Mouse (Mus musculus) megakaryocyte, embryonic 14.5 days (primary cell): ENCODE data around the gene Gtf2h2. TPM values are rescaled to one million over a fixed set of nuclear protein-coding genes. Genes with fewer than 3 reads are reported as not detected.

ENCODE experiments used
- H3K27me3 ChIP-seq: replicated peaks from 2 replicates; pipeline ENCODE3; 2012; ENCODE audit warnings: inconsistent platforms
- H3K36me3 ChIP-seq: replicated peaks from 2 replicates; pipeline ENCODE3; 2012; ENCODE audit warnings: low read length, inconsistent platforms, mixed read lengths
- H3K4me1 ChIP-seq: 2 replicates; pipeline ENCODE4 v1.6.1; 2012; ENCODE audit warnings: inconsistent platforms
- H3K4me3 ChIP-seq: replicated peaks from 2 replicates; pipeline ENCODE3; 2012; ENCODE audit warnings: moderate library complexity, mild to moderate bottlenecking, inconsistent platforms
- H3K9me3 ChIP-seq: 2 replicates; pipeline ENCODE4 v1.6.1; 2012; ENCODE audit warnings: inconsistent platforms
- FLI1 ChIP-seq: IDR thresholded peaks from 2 replicates; pipeline ENCODE4 v1.6.1; 2012; ENCODE audit warnings: low read length, inconsistent platforms, mixed read lengths
- GATA1 ChIP-seq: IDR thresholded peaks from 3 replicates; pipeline ENCODE4 v1.6.1; 2012; ENCODE audit warnings: mixed read lengths, low read length, inconsistent platforms, borderline replicate concordance
- polyA plus RNA-seq: library from polyadenylated mRNA; stranded (reverse); fragments of >175 nt; gene quantifications from 2 replicates; pipeline ENCODE4 v1.2.3, GENCODE M21; 2012; ENCODE audit warnings: low replicate concordance; ENCODE audit not compliant: insufficient read depth

The Gtf2h2 gene
- 5.8 and 10.0 TPM in 2 replicates for polyA plus RNA-seq

GRCm38 (mm10) chr13:100492061-100492787 is at the start of gene Gtf2h2:
Gene Gtf2h2, minus strand, starts transcription at chr13:100492579.
- Histone ChIP-seq H3K4me1 (peaks cover 30% of the 10 kb centered on the region), H3K4me3 (peak within 1 kb of the TSS; percentile 99), H3K36me3 (peaks cover 27% of the 10 kb centered on the region), H3K9me3 (no peaks in the 10 kb centered on the region), H3K27me3 (no peaks in the 10 kb centered on the region)
- TF ChIP-seq FLI1 (no peak), GATA1 (no peak)

GRCm38 (mm10) chr13:100536149-100536548 is 43.8 kb upstream of the Gtf2h2 start:
- Histone ChIP-seq H3K4me1 (no peaks in the 10 kb centered on the region), H3K36me3 (no peaks in the 10 kb centered on the region), H3K27me3 (peaks cover 7% of the 10 kb centered on the region), H3K9me3 (no peaks in the 10 kb centered on the region), H3K4me3 (no peak overlapping the region)
- TF ChIP-seq FLI1: no peak
- TF ChIP-seq GATA1: no peak

GRCm38 (mm10) chr13:100532788-100533365 is 40.5 kb upstream of the Gtf2h2 start:
- no peak for TF ChIP-seq FLI1
- TF ChIP-seq GATA1: no peak
- peaks cover 6% of the 10 kb centered on the region; the same call in 1 of the 2 replicates for H3K9me3 ChIP-seq

GRCm38 (mm10) chr13:100526649-100527038 is 34.3 kb upstream of the Gtf2h2 start:
- no peaks in the 10 kb centered on the region for H3K36me3 ChIP-seq
- H3K9me3 ChIP-seq: peaks cover 6% of the 10 kb centered on the region; the same call in 1 of the 2 replicates
- H3K27me3 ChIP-seq: peaks cover 10% of the 10 kb centered on the region
- H3K4me1 ChIP-seq: peaks cover 13% of the 10 kb centered on the region
- H3K4me3 ChIP-seq: no peak overlapping the region
- TF ChIP-seq FLI1 (no peak), GATA1 (no peak)

More at GRCm38 (mm10) chr13:100532788-100533365, 40.5 kb upstream of the Gtf2h2 start:
- Histone ChIP-seq H3K4me1 (no peaks in the 10 kb centered on the region), H3K4me3 (no peak overlapping the region), H3K36me3 (no peaks in the 10 kb centered on the region), H3K27me3 (peaks cover 4% of the 10 kb centered on the region)

GRCm38 (mm10) chr13:100525935-100526648 is 33.7 kb upstream of the Gtf2h2 start:
- H3K4me3 ChIP-seq: no peak overlapping the region
- peaks cover 14% of the 10 kb centered on the region for H3K4me1 ChIP-seq
- peaks cover 6% of the 10 kb centered on the region; the same call in 1 of the 2 replicates for H3K9me3 ChIP-seq
- no peaks in the 10 kb centered on the region for H3K36me3 ChIP-seq
- TF ChIP-seq FLI1 (no peak), GATA1 (no peak)
- H3K27me3 ChIP-seq: peaks cover 11% of the 10 kb centered on the region

- H3K9me3 ChIP-seq: peaks cover 5% of the 10 kb centered on the region; the same call in 1 of the 2 replicates
- H3K27me3 ChIP-seq: peaks cover 11% of the 10 kb centered on the region
- peaks cover 14% of the 10 kb centered on the region for H3K4me1 ChIP-seq
- TF ChIP-seq FLI1: no peak
- TF ChIP-seq GATA1: no peak
- no peak overlapping the region for H3K4me3 ChIP-seq
- H3K36me3 ChIP-seq: no peaks in the 10 kb centered on the region
Measured at GRCm38 (mm10) chr13:100524896-100525295, 32.5 kb upstream of the Gtf2h2 start.

- Histone ChIP-seq H3K4me3 (no peak overlapping the region), H3K9me3 (no peaks in the 10 kb centered on the region), H3K4me1 (peaks cover 14% of the 10 kb centered on the region), H3K27me3 (peaks cover 11% of the 10 kb centered on the region), H3K36me3 (no peaks in the 10 kb centered on the region)
- TF ChIP-seq GATA1 (no peak), FLI1 (no peak)
Measured at GRCm38 (mm10) chr13:100523698-100524097, 31.3 kb upstream of the Gtf2h2 start.

GRCm38 (mm10) chr13:100521724-100522591 is 29.6 kb upstream of the Gtf2h2 start:
- Histone ChIP-seq H3K4me1 (peaks cover 21% of the 10 kb centered on the region), H3K36me3 (no peaks in the 10 kb centered on the region), H3K27me3 (peaks cover 11% of the 10 kb centered on the region), H3K4me3 (peak overlapping the region; percentile 46), H3K9me3 (no peaks in the 10 kb centered on the region)
- TF ChIP-seq FLI1: no peak
- TF ChIP-seq GATA1: no peak

GRCm38 (mm10) chr13:100519162-100519561 is 26.8 kb upstream of the Gtf2h2 start:
- H3K9me3 ChIP-seq: no peaks in the 10 kb centered on the region
- H3K36me3 ChIP-seq: no peaks in the 10 kb centered on the region
- no peak for TF ChIP-seq FLI1
- peaks cover 13% of the 10 kb centered on the region for H3K27me3 ChIP-seq
- no peak overlapping the region for H3K4me3 ChIP-seq
- peaks cover 21% of the 10 kb centered on the region for H3K4me1 ChIP-seq
